Comparison of ENCODE assay signal across 18 mouse cellular contexts in the genomic region with DNA sequence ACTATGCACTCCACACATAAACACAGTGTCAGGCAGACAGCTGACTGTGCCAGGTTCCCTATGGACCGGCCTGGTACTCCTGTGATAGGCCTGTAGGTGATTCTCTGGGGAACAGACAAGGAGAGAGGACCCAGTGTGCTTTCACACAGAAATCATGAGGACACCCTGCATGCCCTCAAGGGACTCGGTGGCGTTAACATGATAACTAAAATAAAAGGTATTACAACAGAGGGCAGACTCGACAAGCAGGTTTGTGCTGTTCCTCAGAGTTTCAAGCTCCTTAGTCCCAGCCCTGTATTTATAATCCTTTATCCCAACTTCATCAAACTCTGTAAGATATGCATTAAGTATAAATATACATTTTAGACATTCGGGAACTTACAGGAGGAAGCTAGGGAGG.
"Had no signal": no experiment of that assay in that cellular context is flagged by ENCODE, and none has a peak within 500 bp of the region (broad histone marks: within the 10 kb centered on the region; RNA-seq: fewer than 3 reads in every experiment).

No protein-coding gene starts in this region.

- H3K4me2 ChIP-seq: liver, embryonic 12.5 days; liver, embryonic 15.5 days; midbrain, embryonic 12.5 days; midbrain, embryonic 15.5 days; neural tube, embryonic 12.5 days; neural tube, embryonic 15.5 days had no signal

- H3K9ac ChIP-seq: liver, embryonic 12.5 days; liver, embryonic 15.5 days; midbrain, embryonic 12.5 days; midbrain, embryonic 15.5 days; neural tube, embryonic 12.5 days; neural tube, embryonic 15.5 days had no signal

- H3K9me3 ChIP-seq: liver, embryonic 12.5 days; liver, embryonic 15.5 days; midbrain, embryonic 12.5 days; midbrain, embryonic 15.5 days; neural tube, embryonic 12.5 days; neural tube, embryonic 15.5 days had no signal

- H3K27me3 ChIP-seq: midbrain, embryonic 12.5 days; midbrain, embryonic 15.5 days; neural tube, embryonic 12.5 days; neural tube, embryonic 15.5 days had no signal

- H3K36me3 ChIP-seq: liver, embryonic 15.5 days; midbrain, embryonic 15.5 days; neural tube, embryonic 15.5 days had no signal

- H3K4me3 ChIP-seq: liver, embryonic 12.5 days; liver, embryonic 15.5 days; midbrain, embryonic 12.5 days; midbrain, embryonic 15.5 days; neural tube, embryonic 12.5 days; neural tube, embryonic 15.5 days had no signal

- H3K27ac ChIP-seq: kidney, postnatal 0 days; liver, embryonic 12.5 days; liver, embryonic 15.5 days; midbrain, embryonic 12.5 days; midbrain, embryonic 15.5 days; neural tube, embryonic 12.5 days; neural tube, embryonic 15.5 days had no signal

- ATAC-seq: intestine, postnatal 0 days; liver, embryonic 12.5 days; midbrain, embryonic 15.5 days had no signal

- DNase-seq: kidney, adult 2 months; liver; lung, adult 2 months; lung, postnatal 14 days; lung, postnatal 4 days; right cerebral cortex, adult 18-20 months; right cerebral cortex, postnatal 14 days; right cerebral cortex, postnatal 4 days; thymus, adult 18-20 months; thymus, postnatal 36 days had no signal
